Mouse (Mus musculus) neutrophil, adult 83 days (primary cell): ENCODE measurements around the gene Otogl. TPM values are rescaled to one million over a fixed set of nuclear protein-coding genes. Genes with fewer than 3 reads are reported as not detected.

Experiments used
- total RNA-seq, 2 experiments: library from RNA; stranded (reverse); gene quantifications; one replicate each; pipeline ENCODE4 v1.2.4; 2023

Gene Otogl
- under 1 TPM; 0.46 to 0.53 TPM for total RNA-seq

DNA sequence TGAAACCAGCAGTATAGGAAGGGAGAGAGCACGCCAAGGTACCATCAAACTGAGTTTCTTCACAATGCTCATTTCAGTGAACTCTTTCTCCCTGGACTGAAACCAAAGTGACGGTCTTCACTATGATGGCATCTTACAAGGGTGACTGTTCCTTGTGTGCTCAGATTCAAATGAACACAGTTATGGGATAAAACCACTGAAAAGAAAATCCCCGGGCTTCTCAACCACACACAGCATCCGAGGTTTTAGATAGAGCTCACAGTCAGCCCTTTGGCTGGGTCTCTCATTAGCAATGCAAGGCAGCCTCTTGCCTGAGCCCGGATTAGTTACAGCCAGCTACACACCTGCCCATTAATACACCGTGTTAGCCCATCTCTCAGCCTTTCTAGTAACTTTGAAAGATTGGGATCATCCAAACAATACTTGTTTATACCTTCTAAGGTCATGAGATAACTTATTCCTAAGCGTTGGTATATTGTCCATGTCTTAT lies at the start of gene Otogl:
TSS of gene Otogl (minus strand) at position 51 of the 490 bp plus-strand sequence.

DNA sequence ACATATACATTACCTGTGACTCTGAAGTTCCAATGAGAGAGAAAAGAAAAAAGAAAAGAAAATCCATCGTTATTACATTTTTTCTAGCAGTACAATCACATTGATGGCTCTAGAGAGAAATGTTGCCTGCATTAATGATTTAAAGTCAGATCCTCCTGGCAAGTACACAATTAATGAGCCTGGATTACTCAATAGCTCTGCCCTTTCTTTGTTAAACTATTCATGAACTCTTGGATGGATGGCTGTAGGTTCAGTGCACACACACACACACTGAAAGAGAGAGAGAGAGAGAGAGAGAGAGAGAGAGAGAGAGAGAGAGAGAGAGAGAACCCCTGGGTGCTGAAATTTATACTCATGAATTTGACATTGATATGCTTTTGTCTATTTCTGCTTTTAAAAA lies 192.1 kb downstream of the Otogl start, which contains the start of gene Ptprq:
TSS of gene Ptprq (minus strand) at position 246 of the 400 bp plus-strand sequence.

Other genes starting within 250 kb of the Otogl start
- gene Ptprq, start 192.1 kb downstream of the Otogl start, total RNA-seq = not detected